ENCODE assay signal across 26 mouse cellular contexts in the genomic region with DNA sequence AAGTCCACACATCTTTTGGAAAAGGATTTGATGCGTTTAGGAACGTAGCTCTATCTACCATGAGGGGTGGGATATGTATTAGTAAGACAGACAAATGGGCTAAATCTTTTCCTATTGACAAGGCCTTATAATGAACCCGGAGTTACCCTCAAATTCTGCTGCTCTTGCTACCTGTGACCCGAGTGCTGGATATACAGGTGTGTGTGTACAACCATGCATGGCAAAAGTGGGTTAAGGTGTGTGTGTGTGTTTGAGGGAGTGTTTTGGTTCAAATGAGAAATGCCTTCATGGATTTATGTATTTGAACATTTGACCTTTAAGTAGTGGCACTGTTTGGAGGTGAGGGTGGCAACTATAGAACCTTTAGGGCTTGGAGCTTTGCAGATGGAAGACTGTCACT.
"Had no signal": no experiment of that assay in that cellular context is flagged by ENCODE, and none has a peak within 500 bp of the region (broad histone marks: within the 10 kb centered on the region; RNA-seq: fewer than 3 reads in every experiment).

No protein-coding gene starts in this region.

- H3K27ac ChIP-seq: embryonic facial prominence, embryonic 10.5 days; embryonic facial prominence, embryonic 12.5 days; embryonic facial prominence, embryonic 13.5 days; embryonic facial prominence, embryonic 15.5 days; forebrain, embryonic 10.5 days; forebrain, embryonic 12.5 days; forebrain, embryonic 13.5 days; forebrain, embryonic 15.5 days; gastrocnemius, adult 2 months; heart, embryonic 10.5 days had no signal

- ATAC-seq: forebrain, embryonic 13.5 days; forebrain, embryonic 14.5 days; forebrain, embryonic 15.5 days; forebrain, embryonic 16.5 days; forebrain, postnatal 0 days had no signal

- H3K4me2 ChIP-seq: embryonic facial prominence, embryonic 12.5 days; embryonic facial prominence, embryonic 13.5 days; embryonic facial prominence, embryonic 15.5 days; forebrain, embryonic 12.5 days; forebrain, embryonic 13.5 days; forebrain, embryonic 15.5 days; heart, embryonic 11.5 days had no signal

- H3K4me1 ChIP-seq: embryonic facial prominence, embryonic 10.5 days; embryonic facial prominence, embryonic 12.5 days; embryonic facial prominence, embryonic 13.5 days; embryonic facial prominence, embryonic 15.5 days; forebrain, embryonic 10.5 days; forebrain, embryonic 12.5 days; forebrain, embryonic 13.5 days; forebrain, embryonic 15.5 days; heart, embryonic 10.5 days had no signal

- H3K9ac ChIP-seq: embryonic facial prominence, embryonic 12.5 days; embryonic facial prominence, embryonic 13.5 days; embryonic facial prominence, embryonic 15.5 days; forebrain, embryonic 12.5 days; forebrain, embryonic 13.5 days; forebrain, embryonic 15.5 days; forebrain, postnatal 0 days had no signal

- H3K9me3 ChIP-seq: embryonic facial prominence, embryonic 10.5 days; embryonic facial prominence, embryonic 12.5 days; embryonic facial prominence, embryonic 13.5 days; embryonic facial prominence, embryonic 15.5 days; forebrain, embryonic 10.5 days; forebrain, embryonic 12.5 days; forebrain, embryonic 13.5 days; forebrain, embryonic 15.5 days; heart, embryonic 10.5 days had no signal

- H3K4me3 ChIP-seq: embryonic facial prominence, embryonic 10.5 days; embryonic facial prominence, embryonic 12.5 days; embryonic facial prominence, embryonic 13.5 days; embryonic facial prominence, embryonic 15.5 days; erythroblast, embryonic 14.5 days; forebrain, embryonic 10.5 days; forebrain, embryonic 12.5 days; forebrain, embryonic 13.5 days; forebrain, embryonic 15.5 days; gastrocnemius, adult 2 months; heart, embryonic 10.5 days had no signal

- DNase-seq: cerebellum, adult 9-11 months; cerebellum, postnatal 10 days; cerebellum, postnatal 14 days; cerebellum, postnatal 25 days; cerebellum, postnatal 36 days; embryo, embryonic 11 days; forebrain, postnatal 0 days; gastrocnemius, adult 2 months; gastrocnemius, postnatal 10 days; gastrocnemius, postnatal 14 days; gastrocnemius, postnatal 25 days; gastrocnemius, postnatal 36 days; heart, adult 18-20 months had no signal

- H3K27me3 ChIP-seq: embryonic facial prominence, embryonic 12.5 days; embryonic facial prominence, embryonic 13.5 days; embryonic facial prominence, embryonic 15.5 days; forebrain, embryonic 12.5 days; forebrain, embryonic 13.5 days; forebrain, embryonic 15.5 days had no signal
